Mouse (Mus musculus) left cerebral cortex, adult 11 months (tissue): ENCODE data around the gene Ccdc6.

Experiments
- DNase-seq: peaks from one replicate; pipeline ENCODE4 v3.0.0; 2022; ENCODE audit warnings: low spot score

The Ccdc6 gene

GRCm38 (mm10) chr10:70168396-70168795, 71.5 kb downstream of the Ccdc6 start:
- DNase-seq = no peak

- DNase-seq = no peak
Observed at GRCm38 (mm10) chr10:70169044-70169443, 72.1 kb downstream of the Ccdc6 start.

GRCm38 (mm10) chr10:70173314-70173713, 76.4 kb downstream of the Ccdc6 start:
- no peak for DNase-seq

GRCm38 (mm10) chr10:70174494-70175190, 77.7 kb downstream of the Ccdc6 start:
- DNase-seq = no peak

- no peak for DNase-seq
Observed at GRCm38 (mm10) chr10:70180727-70181126, 83.8 kb downstream of the Ccdc6 start.

- DNase-seq = no peak
Observed at GRCm38 (mm10) chr10:70181279-70181972, 84.5 kb downstream of the Ccdc6 start.

GRCm38 (mm10) chr10:70183210-70184080, 86.5 kb downstream of the Ccdc6 start:
- no peak for DNase-seq

GRCm38 (mm10) chr10:70186136-70186535, 89.2 kb downstream of the Ccdc6 start:
- DNase-seq = no peak

- DNase-seq = no peak
Observed at GRCm38 (mm10) chr10:70186586-70186985, 89.7 kb downstream of the Ccdc6 start.

GRCm38 (mm10) chr10:70189864-70190263, 92.9 kb downstream of the Ccdc6 start:
- DNase-seq = no peak

- no peak for DNase-seq
Observed at GRCm38 (mm10) chr10:70194283-70194682, 97.4 kb downstream of the Ccdc6 start.

GRCm38 (mm10) chr10:70195279-70195678, 98.4 kb downstream of the Ccdc6 start:
- DNase-seq = no peak

GRCm38 (mm10) chr10:70195786-70196185, 98.9 kb downstream of the Ccdc6 start:
- DNase-seq = no peak

GRCm38 (mm10) chr10:70196666-70197065, 99.7 kb downstream of the Ccdc6 start:
- DNase-seq = no peak

- DNase-seq = no peak
Observed at GRCm38 (mm10) chr10:70197601-70198000, 100.7 kb downstream of the Ccdc6 start.

- no peak for DNase-seq
Observed at GRCm38 (mm10) chr10:70198012-70198411, 101.1 kb downstream of the Ccdc6 start.

- no peak for DNase-seq
Observed at GRCm38 (mm10) chr10:70198951-70199463, 102.1 kb downstream of the Ccdc6 start.

GRCm38 (mm10) chr10:70199466-70200210, 102.7 kb downstream of the Ccdc6 start:
- DNase-seq = no peak

GRCm38 (mm10) chr10:70200889-70201500, 104.1 kb downstream of the Ccdc6 start:
- DNase-seq = no peak

GRCm38 (mm10) chr10:70204505-70205399, 107.8 kb downstream of the Ccdc6 start, which contains the start of gene Mrln:
Gene Mrln (plus strand): TSS chr10:70204664.
- no peak for DNase-seq
